Mouse (Mus musculus) embryonic fibroblast, embryonic 13.5 days (primary cell): ENCODE data around the gene Atp1b2. TPM values are rescaled to one million over a fixed set of nuclear protein-coding genes. Genes with fewer than 3 reads are reported as not detected.
A peak's percentile ranks its signal among the peaks of the same experiment; 100 is the strongest.

Source experiments
- H3K27ac ChIP-seq: 2 replicates; pipeline ENCODE4 v1.5.1; 2012; ENCODE audit warnings: low read length, control low read depth, inconsistent platforms; ENCODE audit not compliant: insufficient read depth
- H3K4me1 ChIP-seq: 2 replicates; pipeline ENCODE4 v1.6.1; 2011; ENCODE audit warnings: low read length; ENCODE audit not compliant: control insufficient read depth, insufficient read depth
- H3K4me3 ChIP-seq: 2 replicates; pipeline ENCODE4 v1.5.1; 2011; ENCODE audit warnings: mild to moderate bottlenecking, control low read depth, low read length; ENCODE audit not compliant: insufficient read depth
- CTCF ChIP-seq: IDR thresholded peaks from 2 replicates; pipeline ENCODE4 v1.5.1; 2011; ENCODE audit warnings: mild to moderate bottlenecking, control low read depth, low read length, moderate library complexity, borderline replicate concordance; ENCODE audit not compliant: insufficient read depth
- POLR2A ChIP-seq: IDR thresholded peaks from 2 replicates; pipeline ENCODE4 v1.6.1; 2011; ENCODE audit warnings: low read depth, mild to moderate bottlenecking, control low read depth, low read length, moderate library complexity
- polyA plus RNA-seq: library from polyadenylated mRNA; stranded (reverse); fragments of >200 nt; gene quantifications from 2 replicates; pipeline ENCODE4 v1.2.4, GENCODE M21; 2011; ENCODE audit warnings: low read depth; ENCODE audit not compliant: missing spikeins, insufficient read length

Atp1b2 gene
- polyA plus RNA-seq, 1 experiment, result 2.7 TPM

DNA sequence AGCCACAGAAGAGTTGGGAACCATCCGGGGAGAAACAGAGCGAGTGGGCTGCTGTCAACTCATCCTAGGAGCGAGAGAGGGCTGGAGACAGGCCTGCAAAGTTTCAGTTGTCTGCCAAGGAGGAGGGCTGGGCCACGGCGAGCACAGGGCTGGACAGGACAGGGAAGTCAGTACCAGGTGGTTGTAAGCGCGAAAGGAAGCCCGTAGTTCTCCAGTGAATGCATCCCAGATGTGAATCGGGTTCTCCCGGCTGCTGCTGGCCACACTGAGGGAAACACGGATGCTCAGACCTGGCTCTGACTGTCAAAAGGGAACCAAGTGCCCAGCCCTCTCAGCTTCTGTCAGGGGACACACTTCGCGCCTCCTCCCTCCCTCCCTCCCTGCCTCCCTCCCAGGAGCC, 42.4 kb downstream of the Atp1b2 start:
- peaks cover 6% of the 10 kb centered on the region; the same call in 1 of the 2 replicates for H3K4me1 ChIP-seq
- H3K27ac ChIP-seq, result no peak overlapping the region
- TF ChIP-seq POLR2A (no peak), CTCF (no peak)
- H3K4me3 ChIP-seq, result no peak overlapping the region

DNA sequence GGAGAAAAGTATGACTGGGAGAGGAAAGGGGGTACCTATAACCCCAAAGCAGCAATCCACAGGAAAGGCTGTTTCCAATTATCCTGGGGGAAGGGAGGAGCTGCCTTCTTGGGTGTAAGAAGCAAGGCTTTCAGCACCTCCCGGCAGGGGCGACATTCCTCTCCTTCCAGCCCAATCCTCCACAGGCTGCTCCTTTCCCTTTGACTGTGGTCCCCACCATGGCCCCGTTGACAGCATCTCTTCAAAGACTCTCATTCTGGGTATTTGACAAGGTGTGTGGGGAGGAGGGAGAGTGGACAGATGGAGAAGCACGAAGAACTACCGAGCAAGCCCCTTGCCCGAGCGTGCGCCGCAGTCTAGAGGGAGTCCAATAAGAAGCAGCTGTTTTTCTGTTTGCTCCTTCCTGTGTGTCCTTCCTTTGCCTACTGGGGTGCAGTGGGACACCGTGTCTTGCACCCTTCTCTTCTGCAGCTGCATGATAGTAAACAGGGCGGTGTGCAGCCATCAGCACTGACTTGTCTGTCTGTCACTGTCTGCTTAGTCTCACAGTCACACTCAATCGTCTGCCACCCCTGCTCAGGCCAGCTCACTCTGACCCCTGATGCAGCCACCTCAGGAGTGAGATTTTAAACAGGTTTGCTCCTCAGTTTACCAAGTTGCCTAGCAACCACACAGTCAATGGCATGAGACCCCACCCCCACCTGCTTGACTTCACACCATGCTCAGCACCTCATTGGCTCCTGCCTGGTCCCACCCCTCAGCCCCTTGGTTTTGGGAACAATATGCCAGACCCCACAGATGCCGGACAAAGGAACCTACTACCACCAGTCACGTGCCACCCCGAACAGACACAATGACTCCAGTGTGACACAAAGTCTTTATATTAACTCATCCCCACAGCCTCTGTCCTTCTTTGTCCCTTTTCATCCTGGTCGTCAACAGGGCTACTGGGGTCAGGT, 44.6 kb downstream of the Atp1b2 start:
- Histone ChIP-seq H3K27ac (no peak overlapping the region), H3K4me1 (peaks cover 6% of the 10 kb centered on the region; the same call in 1 of the 2 replicates), H3K4me3 (no peak overlapping the region)
- no peak for TF ChIP-seq POLR2A
- no peak for TF ChIP-seq CTCF

GRCm38 (mm10) chr11:69559851-69560765, 45.6 kb downstream of the Atp1b2 start, which contains the start of gene Efnb3:
TSS of gene Efnb3 (minus strand) at chr11:69560205.
- Histone ChIP-seq H3K4me1 (peaks cover 6% of the 10 kb centered on the region; the same call in 1 of the 2 replicates), H3K27ac (no peak within 1 kb of the TSS)
- TF ChIP-seq POLR2A (no peak), CTCF (no peak)

DNA sequence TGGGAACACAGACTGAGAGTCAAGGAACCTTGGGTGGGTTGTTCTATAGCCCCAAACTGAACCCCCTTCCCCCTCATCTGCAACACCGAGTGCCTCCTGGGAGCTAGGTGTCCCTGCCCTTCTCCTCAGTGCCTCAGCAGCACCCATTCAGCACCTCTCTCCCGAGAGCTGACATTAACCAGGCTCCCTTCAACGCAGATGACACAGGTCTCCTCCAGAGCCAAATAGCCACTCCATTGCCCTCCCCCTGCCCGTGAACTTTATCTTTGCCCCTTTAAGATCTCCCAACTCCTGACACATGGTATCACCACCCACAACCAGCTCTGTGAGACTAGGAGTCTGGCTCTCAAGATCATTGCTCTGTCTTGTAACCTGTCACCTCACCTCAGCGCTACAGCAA, 46.6 kb downstream of the Atp1b2 start:
- Histone ChIP-seq H3K4me1 (peaks cover 6% of the 10 kb centered on the region; the same call in 1 of the 2 replicates), H3K4me3 (no peak overlapping the region), H3K27ac (no peak overlapping the region)
- TF ChIP-seq POLR2A, result no peak
- no peak for TF ChIP-seq CTCF

More at GRCm38 (mm10) chr11:69559851-69560765, 45.6 kb downstream of the Atp1b2 start, which contains the start of gene Efnb3:
- H3K4me3 ChIP-seq, result peak within 1 kb of the TSS; percentile 3; the same call in 1 of the 2 replicates

GRCm38 (mm10) chr11:69558756-69559155, 47.0 kb downstream of the Atp1b2 start:
- H3K4me1 ChIP-seq, result peaks cover 6% of the 10 kb centered on the region; the same call in 1 of the 2 replicates
- no peak overlapping the region for H3K4me3 ChIP-seq

GRCm38 (mm10) chr11:69557381-69557958, 48.3 kb downstream of the Atp1b2 start:
- Histone ChIP-seq H3K4me1 (peaks cover 6% of the 10 kb centered on the region; the same call in 1 of the 2 replicates), H3K27ac (no peak overlapping the region)

More at GRCm38 (mm10) chr11:69558756-69559155, 47.0 kb downstream of the Atp1b2 start:
- TF ChIP-seq POLR2A (no peak), CTCF (no peak)
- no peak overlapping the region for H3K27ac ChIP-seq

GRCm38 (mm10) chr11:69554539-69555140, 51.1 kb downstream of the Atp1b2 start:
- no peak for TF ChIP-seq CTCF
- TF ChIP-seq POLR2A, result no peak
- Histone ChIP-seq H3K4me3 (no peak overlapping the region), H3K4me1 (no peaks in the 10 kb centered on the region), H3K27ac (no peak overlapping the region)

More at GRCm38 (mm10) chr11:69557381-69557958, 48.3 kb downstream of the Atp1b2 start:
- no peak overlapping the region for H3K4me3 ChIP-seq
- TF ChIP-seq POLR2A (no peak), CTCF (no peak)

- H3K27ac ChIP-seq, result no peak overlapping the region
- no peak for TF ChIP-seq CTCF
- TF ChIP-seq POLR2A, result no peak
- H3K4me3 ChIP-seq, result no peak overlapping the region
Observed at GRCm38 (mm10) chr11:69553341-69553721, 52.4 kb downstream of the Atp1b2 start.

More at GRCm38 (mm10) chr11:69553341-69553721, 52.4 kb downstream of the Atp1b2 start:
- no peaks in the 10 kb centered on the region for H3K4me1 ChIP-seq
